Mouse (Mus musculus): ENCODE results near the gene Ccnf.

Gene Ccnf

GRCm38 (mm10) chr17:24224741-24225140, 26.5 kb downstream of the Ccnf start:
- no peak for DNase-seq (ENCODE audit: low spot score in 2 of 2)

- DNase-seq (ENCODE audit: low spot score in 2 of 2), result no peak
Observed at GRCm38 (mm10) chr17:24223513-24223912, 27.8 kb downstream of the Ccnf start.

GRCm38 (mm10) chr17:24222653-24223052, 28.6 kb downstream of the Ccnf start:
- DNase-seq (ENCODE audit: low spot score in 2 of 2), result no peak

GRCm38 (mm10) chr17:24220435-24221411, 30.6 kb downstream of the Ccnf start, which contains the start of gene Tedc2:
Tedc2 (minus strand) TSS chr17:24220851.
- DNase-seq (ENCODE audit: low spot score in 2 of 2), result peak; percentile 92 to 96

GRCm38 (mm10) chr17:24216836-24217235, 34.4 kb downstream of the Ccnf start:
- no peak for DNase-seq (ENCODE audit: low spot score in 2 of 2)

- DNase-seq (ENCODE audit: low spot score in 2 of 2), result no peak
Observed at GRCm38 (mm10) chr17:24213186-24213585, 38.1 kb downstream of the Ccnf start.

GRCm38 (mm10) chr17:24212441-24213018, 38.8 kb downstream of the Ccnf start:
- DNase-seq (ENCODE audit: low spot score in 2 of 2), result no peak

GRCm38 (mm10) chr17:24211631-24212440, 39.4 kb downstream of the Ccnf start:
- DNase-seq (ENCODE audit: low spot score in 2 of 2), result peak; percentile 42 to 48

GRCm38 (mm10) chr17:24210591-24210990, 40.7 kb downstream of the Ccnf start:
- no peak for DNase-seq (ENCODE audit: low spot score in 2 of 2)

GRCm38 (mm10) chr17:24209916-24210240, 41.4 kb downstream of the Ccnf start:
- DNase-seq (ENCODE audit: low spot score in 2 of 2), result no peak

GRCm38 (mm10) chr17:24209043-24209915, 42.0 kb downstream of the Ccnf start, which contains the start of gene Ntn3:
Ntn3 (minus strand) TSS chr17:24209531.
- DNase-seq (ENCODE audit: low spot score in 2 of 2), result peak in 1 of 2 experiments; percentile 44

- no peak for DNase-seq (ENCODE audit: low spot score in 2 of 2)
Observed at GRCm38 (mm10) chr17:24208641-24209042, 42.6 kb downstream of the Ccnf start.

GRCm38 (mm10) chr17:24207768-24208640, 43.3 kb downstream of the Ccnf start:
- DNase-seq (ENCODE audit: low spot score in 2 of 2), result no peak

GRCm38 (mm10) chr17:24206451-24207351, 44.6 kb downstream of the Ccnf start:
- peak in 1 of 2 experiments; percentile 30 for DNase-seq (ENCODE audit: low spot score in 2 of 2)

- DNase-seq (ENCODE audit: low spot score in 2 of 2), result peak in 1 of 2 experiments; percentile 16
Observed at GRCm38 (mm10) chr17:24205908-24206361, 45.3 kb downstream of the Ccnf start.

GRCm38 (mm10) chr17:24205284-24205888, 45.9 kb downstream of the Ccnf start, which contains the start of gene Tbc1d24:
Tbc1d24 (minus strand) TSS chr17:24205562.
- DNase-seq (ENCODE audit: low spot score in 2 of 2), result peak; percentile 92

- peak in 1 of 2 experiments; percentile 11 for DNase-seq (ENCODE audit: low spot score in 2 of 2)
Observed at GRCm38 (mm10) chr17:24204846-24205245, 46.4 kb downstream of the Ccnf start.
